Mouse (Mus musculus): ENCODE measurements around the gene Bphl. TPM values are rescaled to one million over a fixed set of nuclear protein-coding genes. Genes with fewer than 3 reads are reported as not detected.
"Not testable (repeated sequence)": the region's sequence is repeated elsewhere in the genome, so short reads cannot be mapped to it uniquely, and the experiment has no call there.

The Bphl gene
- polyA plus RNA-seq, 1 experiment from 2014 or later, result 32.5 TPM

DNA sequence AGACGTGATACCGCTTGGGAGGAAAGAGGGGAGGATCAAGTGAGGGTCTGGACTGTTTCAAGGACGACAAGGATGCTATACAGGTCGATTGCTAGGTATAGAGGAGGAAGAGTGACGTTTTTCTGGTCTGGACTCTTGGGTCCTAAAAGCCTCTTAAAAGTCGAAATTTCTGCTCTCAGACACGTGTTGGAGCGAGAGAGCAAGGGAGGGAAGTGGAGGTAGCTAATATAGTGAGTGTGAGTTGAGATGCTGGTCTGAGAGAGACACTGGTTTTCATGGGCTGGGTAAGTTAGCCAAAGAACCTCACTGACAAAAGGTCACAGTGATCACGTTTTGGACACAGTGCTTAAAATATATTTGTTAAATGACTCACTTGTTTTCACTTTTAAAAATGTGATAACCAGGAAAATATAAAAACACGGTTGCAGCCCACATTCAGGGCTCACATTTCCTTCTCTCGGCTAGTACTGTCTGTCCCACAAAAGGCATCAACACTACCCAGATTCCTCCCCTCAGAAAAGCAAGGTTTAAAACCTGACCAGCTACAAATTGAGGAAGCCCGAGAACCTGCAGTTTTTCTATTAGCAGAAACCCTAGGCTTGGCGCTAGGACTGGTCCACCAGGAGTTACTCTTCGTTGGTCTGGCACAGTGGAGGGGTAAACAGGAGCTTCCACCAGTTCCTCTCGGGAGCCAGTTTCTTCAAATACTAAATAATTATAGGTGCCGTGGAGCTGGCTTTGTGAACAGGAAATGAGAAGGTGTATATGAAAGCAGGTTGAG is 41.3 kb downstream of the Bphl start:
- H3K36me3 ChIP-seq (ENCODE audit: control insufficient read depth, insufficient read depth, low read length), result no peaks in the 10 kb centered on the region
- peak overlapping the region; percentile 64; the same call in 1 of the 2 replicates for H3K4me3 ChIP-seq (ENCODE audit: low read depth, low read length)
- H3K9me3 ChIP-seq (ENCODE audit: control insufficient read depth, low read length), result no peaks in the 10 kb centered on the region
- H3K4me2 ChIP-seq, result peak overlapping the region; percentile 95
- ATAC-seq (ENCODE audit: low FRiP score) (peak; percentile 23), DNase-seq (ENCODE audit: low spot score, missing footprints) (peak; percentile 89)
- no peak overlapping the region for H3K27ac ChIP-seq (ENCODE audit: low read depth, low read length)
- H3K27me3 ChIP-seq (ENCODE audit: control insufficient read depth, insufficient read depth, low read length), result no peaks in the 10 kb centered on the region
- 45% methylated on average over 16 of the region's 16 CpGs for WGBS
- H3K9ac ChIP-seq (ENCODE audit: low read length), result peak overlapping the region; percentile 85
- H3K4me1 ChIP-seq (ENCODE audit: control insufficient read depth, insufficient read depth, low read length), result peaks cover 18% of the 10 kb centered on the region

GRCm38 (mm10) chr13:34079801-34080200 is 42.4 kb downstream of the Bphl start:
- H3K27me3 ChIP-seq (ENCODE audit: control insufficient read depth, insufficient read depth, low read length), result no peaks in the 10 kb centered on the region
- H3K27ac ChIP-seq (ENCODE audit: low read depth, low read length), result no peak overlapping the region
- no peaks in the 10 kb centered on the region for H3K36me3 ChIP-seq (ENCODE audit: control insufficient read depth, insufficient read depth, low read length)
- no peak for DNase-seq (ENCODE audit: low spot score, missing footprints)
- 86% methylated on average over 3 of the region's 3 CpGs for WGBS
- no peaks in the 10 kb centered on the region for H3K9me3 ChIP-seq (ENCODE audit: control insufficient read depth, low read length)
- H3K4me3 ChIP-seq (ENCODE audit: low read depth, low read length), result no peak overlapping the region
- peaks cover 18% of the 10 kb centered on the region for H3K4me1 ChIP-seq (ENCODE audit: control insufficient read depth, insufficient read depth, low read length)
- no peak overlapping the region for H3K9ac ChIP-seq (ENCODE audit: low read length)
- H3K4me2 ChIP-seq, result no peak overlapping the region
- ATAC-seq (ENCODE audit: low FRiP score), result no peak

DNA sequence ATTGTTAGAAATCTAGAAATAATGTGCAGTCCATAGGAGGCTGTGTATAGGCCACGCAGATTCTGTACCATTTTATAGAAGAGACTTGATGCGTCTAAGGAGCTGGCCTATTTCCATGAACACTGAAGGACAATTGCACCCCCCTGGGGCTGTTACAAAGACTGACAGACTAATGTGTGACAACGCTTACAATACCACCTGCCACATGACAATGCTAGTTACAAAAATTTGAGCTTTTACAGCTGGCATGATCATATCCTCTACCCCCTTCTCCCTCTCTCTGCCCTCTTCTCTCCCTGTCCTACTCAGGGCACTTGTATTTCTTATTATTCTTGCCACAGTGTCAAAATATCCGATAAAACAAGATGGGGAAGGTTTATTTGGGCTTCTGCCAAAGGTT is 44.5 kb downstream of the Bphl start:
- H3K4me3 ChIP-seq (ENCODE audit: low read depth, low read length), result no peak overlapping the region
- DNase-seq (ENCODE audit: low spot score, missing footprints) (peak; percentile 75), ATAC-seq (ENCODE audit: low FRiP score) (no peak)
- no peaks in the 10 kb centered on the region for H3K9me3 ChIP-seq (ENCODE audit: control insufficient read depth, low read length)
- H3K4me2 ChIP-seq, result no peak overlapping the region
- no peak overlapping the region for H3K9ac ChIP-seq (ENCODE audit: low read length)
- H3K27ac ChIP-seq (ENCODE audit: low read depth, low read length), result no peak overlapping the region
- peaks cover 6% of the 10 kb centered on the region for H3K4me1 ChIP-seq (ENCODE audit: control insufficient read depth, insufficient read depth, low read length)
- H3K36me3 ChIP-seq (ENCODE audit: control insufficient read depth, insufficient read depth, low read length), result no peaks in the 10 kb centered on the region
- H3K27me3 ChIP-seq (ENCODE audit: control insufficient read depth, insufficient read depth, low read length), result no peaks in the 10 kb centered on the region
- 72% methylated on average over 4 of the region's 4 CpGs for WGBS

DNA sequence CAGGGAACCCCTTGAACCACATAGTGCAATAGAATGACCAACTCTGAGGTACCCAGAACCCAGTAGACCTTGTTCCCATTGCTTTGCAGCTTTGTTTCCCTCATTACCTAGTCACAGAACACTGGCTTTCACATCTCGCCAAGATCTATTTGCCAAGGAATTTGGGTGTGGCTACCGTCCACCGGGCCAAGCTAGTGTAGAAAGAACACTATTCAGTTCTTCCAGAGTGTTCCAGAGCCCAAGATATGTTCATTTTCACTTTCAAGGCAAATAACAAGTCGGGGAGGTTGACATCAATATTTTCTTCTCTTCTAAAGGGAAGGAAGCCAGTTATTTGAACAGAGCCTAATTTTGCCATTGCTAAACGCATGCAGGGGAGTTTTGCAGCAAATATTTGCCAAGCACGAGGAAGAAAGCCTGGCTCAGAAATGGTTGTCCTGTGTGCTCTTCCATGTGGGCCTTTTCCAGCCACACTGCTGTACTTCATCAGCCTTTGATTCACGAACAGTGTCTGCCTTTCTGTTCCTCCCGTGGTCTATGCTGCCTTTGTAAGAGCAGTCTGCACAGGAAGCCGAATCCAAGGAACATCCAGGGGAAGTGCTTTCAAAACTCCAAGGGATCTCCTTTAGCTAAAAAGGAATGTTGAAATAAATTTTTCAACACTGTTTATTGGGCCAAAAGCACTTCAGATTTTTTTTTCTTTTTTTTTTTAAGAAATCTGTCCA is 46.8 kb downstream of the Bphl start:
- no peak overlapping the region for H3K4me2 ChIP-seq
- no peaks in the 10 kb centered on the region for H3K36me3 ChIP-seq (ENCODE audit: control insufficient read depth, insufficient read depth, low read length)
- peaks cover 18% of the 10 kb centered on the region for H3K4me1 ChIP-seq (ENCODE audit: control insufficient read depth, insufficient read depth, low read length)
- no peak overlapping the region for H3K27ac ChIP-seq (ENCODE audit: low read depth, low read length)
- DNase-seq (ENCODE audit: low spot score, missing footprints), result no peak
- ATAC-seq (ENCODE audit: low FRiP score), result no peak
- H3K9ac ChIP-seq (ENCODE audit: low read length), result no peak overlapping the region
- H3K27me3 ChIP-seq (ENCODE audit: control insufficient read depth, insufficient read depth, low read length), result no peaks in the 10 kb centered on the region
- H3K4me3 ChIP-seq (ENCODE audit: low read depth, low read length), result no peak overlapping the region
- WGBS, result 80% methylated on average over 9 of the region's 9 CpGs
- no peaks in the 10 kb centered on the region for H3K9me3 ChIP-seq (ENCODE audit: control insufficient read depth, low read length)

- no peak overlapping the region for H3K9ac ChIP-seq (ENCODE audit: low read length)
Observed at GRCm38 (mm10) chr13:34087052-34087812, 49.8 kb downstream of the Bphl start.

GRCm38 (mm10) chr13:34088201-34088649 is 50.8 kb downstream of the Bphl start:
- H3K36me3 ChIP-seq (ENCODE audit: control insufficient read depth, insufficient read depth, low read length); H3K9me3 ChIP-seq (ENCODE audit: control insufficient read depth, low read length); H3K9ac ChIP-seq (ENCODE audit: low read length); DNase-seq (ENCODE audit: low spot score, missing footprints); H3K4me3 ChIP-seq (ENCODE audit: low read depth, low read length); H3K27me3 ChIP-seq (ENCODE audit: control insufficient read depth, insufficient read depth, low read length); H3K4me2 ChIP-seq: not testable (repeated sequence)
- 52% methylated on average over 5 of the region's 5 CpGs for WGBS
- ATAC-seq (ENCODE audit: low FRiP score), result peak; percentile 31; the same call in 1 of the 2 replicates
- H3K27ac ChIP-seq (ENCODE audit: low read depth, low read length), result peak overlapping the region; percentile 61
- peaks cover 20% of the 10 kb centered on the region for H3K4me1 ChIP-seq (ENCODE audit: control insufficient read depth, insufficient read depth, low read length)

More at GRCm38 (mm10) chr13:34087052-34087812, 49.8 kb downstream of the Bphl start:
- H3K9me3 ChIP-seq (ENCODE audit: control insufficient read depth, low read length), result no peaks in the 10 kb centered on the region
- WGBS, result 62% methylated on average over 7 of the region's 7 CpGs
- H3K4me3 ChIP-seq (ENCODE audit: low read depth, low read length), result no peak overlapping the region
- no peak overlapping the region for H3K4me2 ChIP-seq
- H3K4me1 ChIP-seq (ENCODE audit: control insufficient read depth, insufficient read depth, low read length), result peaks cover 20% of the 10 kb centered on the region
- ATAC-seq (ENCODE audit: low FRiP score) (peak; percentile 28; the same call in 1 of the 2 replicates), DNase-seq (ENCODE audit: low spot score, missing footprints) (peak; percentile 78)
- H3K27me3 ChIP-seq (ENCODE audit: control insufficient read depth, insufficient read depth, low read length), result no peaks in the 10 kb centered on the region
- H3K36me3 ChIP-seq (ENCODE audit: control insufficient read depth, insufficient read depth, low read length), result no peaks in the 10 kb centered on the region
- no peak overlapping the region for H3K27ac ChIP-seq (ENCODE audit: low read depth, low read length)

GRCm38 (mm10) chr13:34088871-34089288 is 51.5 kb downstream of the Bphl start:
- Histone ChIP-seq H3K27ac (ENCODE audit: low read depth, low read length) (peak overlapping the region; percentile 61), H3K9ac (ENCODE audit: low read length) (0 out of 2 replicates have a peak overlapping the region, but pooled peaks have one; percentile 25), H3K36me3 (ENCODE audit: control insufficient read depth, insufficient read depth, low read length) (no peaks in the 10 kb centered on the region), H3K4me1 (ENCODE audit: control insufficient read depth, insufficient read depth, low read length) (peaks cover 20% of the 10 kb centered on the region), H3K4me2 (peak overlapping the region; percentile 9; the same call in 1 of the 2 replicates), H3K27me3 (ENCODE audit: control insufficient read depth, insufficient read depth, low read length) (no peaks in the 10 kb centered on the region), H3K9me3 (ENCODE audit: control insufficient read depth, low read length) (no peaks in the 10 kb centered on the region), H3K4me3 (ENCODE audit: low read depth, low read length) (no peak overlapping the region)
- ATAC-seq (ENCODE audit: low FRiP score) (peak; percentile 91), DNase-seq (ENCODE audit: low spot score, missing footprints) (peak; percentile 93)
- 35% methylated on average over 7 of the region's 7 CpGs for WGBS

- Histone ChIP-seq H3K27me3 (ENCODE audit: control insufficient read depth, insufficient read depth, low read length) (no peaks in the 10 kb centered on the region), H3K36me3 (ENCODE audit: control insufficient read depth, insufficient read depth, low read length) (no peaks in the 10 kb centered on the region), H3K9ac (ENCODE audit: low read length) (0 out of 2 replicates have a peak overlapping the region, but pooled peaks have one; percentile 25), H3K4me3 (ENCODE audit: low read depth, low read length) (no peak overlapping the region), H3K9me3 (ENCODE audit: control insufficient read depth, low read length) (no peaks in the 10 kb centered on the region), H3K4me2 (no peak overlapping the region), H3K4me1 (ENCODE audit: control insufficient read depth, insufficient read depth, low read length) (peaks cover 20% of the 10 kb centered on the region), H3K27ac (ENCODE audit: low read depth, low read length) (peak overlapping the region; percentile 61)
- no peak for ATAC-seq (ENCODE audit: low FRiP score)
- no peak for DNase-seq (ENCODE audit: low spot score, missing footprints)
- 53% methylated on average over 3 of the region's 3 CpGs for WGBS
Observed at GRCm38 (mm10) chr13:34089358-34089757, 52.0 kb downstream of the Bphl start.
